8 mouse cellular contexts compared by ENCODE assay signal in the genomic region with DNA sequence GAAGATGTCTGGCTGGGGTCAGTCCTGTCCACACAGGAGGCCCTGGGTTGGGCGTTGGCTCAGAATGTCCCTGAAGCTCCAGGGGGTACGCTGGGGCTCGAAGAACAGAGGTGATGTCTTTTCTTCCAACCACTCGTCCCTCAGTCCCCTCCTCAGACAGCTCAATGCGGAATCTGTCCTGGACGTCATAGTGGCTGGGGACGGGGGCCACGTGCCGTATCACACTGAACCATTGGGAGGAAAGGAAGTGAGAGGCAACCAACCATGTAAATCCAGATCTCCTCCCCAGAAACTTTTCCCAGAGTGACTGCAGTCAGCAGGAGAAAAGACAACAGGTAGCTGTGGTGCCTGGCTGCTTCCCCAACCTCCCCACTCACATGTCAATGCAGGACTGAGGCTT. TPM values are rescaled to one million over a fixed set of nuclear protein-coding genes. Genes with fewer than 3 reads are reported as not detected.
DNase-seq lines count a peak whose midpoint lies in the region; ATAC-seq and TF ChIP-seq lines count a peak whose summit lies in the region.

No protein-coding gene starts in this region.

- no peaks in the 10 kb centered on the region; the same call in 1 of the 2 replicates for H3K36me3 ChIP-seq in thymus, adult 2 months (ENCODE audit: control insufficient read depth, insufficient read depth, low read length)
- peaks cover 6% of the 10 kb centered on the region for H3K36me3 ChIP-seq in liver, embryonic 11.5 days (ENCODE audit: control insufficient read depth, insufficient read depth, low read length)

- TF ChIP-seq CTCF in thymus, adult 2 months (IDR thresholded peaks at IDR 0.05; ENCODE audit: borderline replicate concordance, control insufficient read depth, extremely low read depth, insufficient read depth, low read length, poor library complexity), result no peak

- ATAC-seq in cerebellum, adult (ENCODE audit: insufficient number of reproducible peaks, low FRiP score, low TSS enrichment), result no peak
- ATAC-seq in liver, embryonic 11.5 days (replicated peaks; ENCODE audit: low FRiP score), result no peak

- H3K4me2 ChIP-seq in liver, embryonic 11.5 days, result peak overlapping the region; percentile 96

- no peak for TF ChIP-seq POLR2A in thymus, adult 2 months (IDR thresholded peaks at IDR 0.05; ENCODE audit: control insufficient read depth, extremely low read depth, insufficient read depth, low read length, poor library complexity)

- no peaks in the 10 kb centered on the region for H3K9me3 ChIP-seq in liver, embryonic 11.5 days (ENCODE audit: control insufficient read depth, low read length)

- peak overlapping the region; percentile 92 for H3K4me3 ChIP-seq in thymus, adult 2 months (ENCODE audit: control insufficient read depth, insufficient read depth, low read length)
- peak overlapping the region; percentile 83 for H3K4me3 ChIP-seq in liver, embryonic 11.5 days (ENCODE audit: low read depth, low read length)

- peak overlapping the region; percentile 37 for H3K27ac ChIP-seq in thymus, adult 2 months (ENCODE audit: control insufficient read depth, insufficient read depth, low read length)
- H3K27ac ChIP-seq in liver, embryonic 11.5 days (ENCODE audit: low read depth, low read length), result peak overlapping the region; percentile 40; the same call in 1 of the 2 replicates

- peak overlapping the region; percentile 80 for H3K9ac ChIP-seq in liver, embryonic 11.5 days (ENCODE audit: low read depth, low read length)

- peaks cover 36% of the 10 kb centered on the region for H3K4me1 ChIP-seq in thymus, adult 2 months (replicated peaks; ENCODE audit: control insufficient read depth, insufficient read depth, low read length)
- H3K4me1 ChIP-seq in liver, embryonic 11.5 days (replicated peaks; ENCODE audit: control insufficient read depth, insufficient read depth, low read length), result peaks cover 20% of the 10 kb centered on the region

- DNase-seq in cerebellum, adult 9-10 months, result peak; percentile 42
- no peak for DNase-seq in thymus, adult 2 months
- DNase-seq in thymus, postnatal 0 days (ENCODE audit: low spot score), result no peak
- DNase-seq in liver, embryonic 11.5 days (ENCODE audit: low spot score), result no peak
- DNase-seq in right cerebral cortex, postnatal 14 days, result no peak
- DNase-seq in layer of hippocampus, adult 8-10 months (ENCODE audit: low spot score in 2 of 2), result no peak
- DNase-seq in right cerebral cortex, postnatal 10 days (ENCODE audit: low spot score in 2 of 2), result no peak

- H3K27me3 ChIP-seq in thymus, adult 2 months (ENCODE audit: control insufficient read depth, insufficient read depth, low read length), result no peaks in the 10 kb centered on the region
- no peaks in the 10 kb centered on the region for H3K27me3 ChIP-seq in liver, embryonic 11.5 days (replicated peaks; ENCODE audit: control insufficient read depth, insufficient read depth, low read length)

- WGBS in thymus, adult 2 months, result 38% methylated on average over 9 of the region's 9 CpGs
- WGBS in liver, embryonic 11.5 days, result 54% methylated on average over 9 of the region's 9 CpGs

RNA-seq across cellular contexts. Expression of a gene that starts 1.3 kb away (rescaled TPM):
- polyA plus RNA-seq in thymus, adult 2 months (2012; rRNA removed), result 252 and 273 TPM in 2 replicates
- polyA plus RNA-seq in thymus, postnatal 0 days (2015; fragmentation: Nextera tagmentation; extraction: Ambion mirVana), result 53.3 and 58.5 TPM in 2 replicates
- 58.5 and 59.7 TPM in 2 replicates for polyA plus RNA-seq in liver, embryonic 11.5 days (2014; fragmentation: Nextera tagmentation; extraction: Ambion mirVana)
- total RNA-seq in layer of hippocampus, adult 8-10 months (2022), result 10 to 100 TPM; 19.2 to 28.5 (median 26.2) TPM

RNA-seq across cellular contexts. Expression of a gene that starts 14.0 kb away (rescaled TPM):
- polyA plus RNA-seq in thymus, adult 2 months (2012; rRNA removed), result 21.9 and 29.7 TPM in 2 replicates
- polyA plus RNA-seq in thymus, postnatal 0 days (2015; fragmentation: Nextera tagmentation; extraction: Ambion mirVana), result 18.6 and 21.1 TPM in 2 replicates
- 43.9 and 49.2 TPM in 2 replicates for polyA plus RNA-seq in liver, embryonic 11.5 days (2014; fragmentation: Nextera tagmentation; extraction: Ambion mirVana)
- total RNA-seq in layer of hippocampus, adult 8-10 months (2022), result 1 to 10 TPM; 7.2 to 9.6 (median 8.9) TPM

RNA-seq across cellular contexts. Expression of a gene that starts 29.2 kb away (rescaled TPM):
- polyA plus RNA-seq in thymus, adult 2 months (2012; rRNA removed), result 0.27 and 0.31 TPM in 2 replicates
- 0.05 and 0.14 TPM in 2 replicates for polyA plus RNA-seq in thymus, postnatal 0 days (2015; fragmentation: Nextera tagmentation; extraction: Ambion mirVana)
- polyA plus RNA-seq in liver, embryonic 11.5 days (2014; fragmentation: Nextera tagmentation; extraction: Ambion mirVana), result 0.18 TPM in 1 of 2 replicates, not detected in the other
- total RNA-seq in layer of hippocampus, adult 8-10 months (2022), result under 1 TPM; 0.22 to 0.69 (median 0.34) TPM

RNA-seq across cellular contexts. Expression of a gene that starts 29.3 kb away (rescaled TPM):
- 576 and 587 TPM in 2 replicates for polyA plus RNA-seq in thymus, adult 2 months (2012; rRNA removed)
- 201 and 205 TPM in 2 replicates for polyA plus RNA-seq in thymus, postnatal 0 days (2015; fragmentation: Nextera tagmentation; extraction: Ambion mirVana)
- polyA plus RNA-seq in liver, embryonic 11.5 days (2014; fragmentation: Nextera tagmentation; extraction: Ambion mirVana), result 46.6 and 54.5 TPM in 2 replicates
- 10 to 100 TPM; 18.8 to 26.8 (median 22.5) TPM for total RNA-seq in layer of hippocampus, adult 8-10 months (2022)

RNA-seq across cellular contexts. Expression of a gene that starts 29.4 kb away (rescaled TPM):
- polyA plus RNA-seq in thymus, adult 2 months (2012; rRNA removed), result 149 and 153 TPM in 2 replicates
- 16.7 and 20.8 TPM in 2 replicates for polyA plus RNA-seq in thymus, postnatal 0 days (2015; fragmentation: Nextera tagmentation; extraction: Ambion mirVana)
- 11.6 and 13.2 TPM in 2 replicates for polyA plus RNA-seq in liver, embryonic 11.5 days (2014; fragmentation: Nextera tagmentation; extraction: Ambion mirVana)
- 10 to 100 TPM; 14.7 to 24.8 (median 19.2) TPM for total RNA-seq in layer of hippocampus, adult 8-10 months (2022)
